Mouse (Mus musculus): ENCODE results near the gene Ank.

The Ank gene

DNA sequence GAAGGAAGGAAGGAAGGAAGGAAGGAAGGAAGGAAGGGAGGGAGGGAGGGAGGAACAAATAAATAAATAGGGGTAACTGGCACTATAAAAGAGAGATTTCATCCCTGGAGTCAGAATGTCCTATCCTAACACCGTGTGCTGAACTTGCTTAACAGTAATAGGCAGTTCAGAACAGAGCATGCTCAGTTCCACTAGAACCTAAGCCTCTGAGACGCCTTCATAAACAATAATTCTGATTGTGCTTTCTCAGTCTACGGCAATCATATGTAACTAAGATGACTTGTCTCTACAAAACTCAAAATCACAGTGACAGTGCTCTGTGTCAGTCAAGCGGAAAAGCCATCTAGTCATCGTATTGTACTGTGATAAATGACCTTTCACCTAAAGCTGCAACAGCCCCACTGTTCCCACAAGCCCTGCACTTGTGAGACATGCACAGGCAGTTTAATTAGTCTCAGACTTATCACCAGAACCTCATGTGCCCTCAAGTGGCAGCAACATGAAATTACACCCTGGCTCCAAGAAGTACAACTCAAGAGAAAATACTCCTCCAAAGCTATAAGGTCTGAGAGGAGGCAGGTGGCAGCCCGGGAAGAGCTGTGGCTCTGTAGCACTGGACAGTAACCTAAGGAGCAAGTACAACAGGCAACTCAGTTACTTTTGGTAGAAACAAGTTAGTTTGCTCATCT is 146.2 kb downstream of the Ank start:
- peak; percentile 77 for DNase-seq

- DNase-seq, result no peak
These were observed 146.8 kb downstream of the Ank start for GRCm38 (mm10) chr15:27613255-27613654.

GRCm38 (mm10) chr15:27616159-27616558 is 149.7 kb downstream of the Ank start:
- no peak for DNase-seq

- DNase-seq, result no peak
These were observed 150.8 kb downstream of the Ank start for GRCm38 (mm10) chr15:27617227-27617626.

DNA sequence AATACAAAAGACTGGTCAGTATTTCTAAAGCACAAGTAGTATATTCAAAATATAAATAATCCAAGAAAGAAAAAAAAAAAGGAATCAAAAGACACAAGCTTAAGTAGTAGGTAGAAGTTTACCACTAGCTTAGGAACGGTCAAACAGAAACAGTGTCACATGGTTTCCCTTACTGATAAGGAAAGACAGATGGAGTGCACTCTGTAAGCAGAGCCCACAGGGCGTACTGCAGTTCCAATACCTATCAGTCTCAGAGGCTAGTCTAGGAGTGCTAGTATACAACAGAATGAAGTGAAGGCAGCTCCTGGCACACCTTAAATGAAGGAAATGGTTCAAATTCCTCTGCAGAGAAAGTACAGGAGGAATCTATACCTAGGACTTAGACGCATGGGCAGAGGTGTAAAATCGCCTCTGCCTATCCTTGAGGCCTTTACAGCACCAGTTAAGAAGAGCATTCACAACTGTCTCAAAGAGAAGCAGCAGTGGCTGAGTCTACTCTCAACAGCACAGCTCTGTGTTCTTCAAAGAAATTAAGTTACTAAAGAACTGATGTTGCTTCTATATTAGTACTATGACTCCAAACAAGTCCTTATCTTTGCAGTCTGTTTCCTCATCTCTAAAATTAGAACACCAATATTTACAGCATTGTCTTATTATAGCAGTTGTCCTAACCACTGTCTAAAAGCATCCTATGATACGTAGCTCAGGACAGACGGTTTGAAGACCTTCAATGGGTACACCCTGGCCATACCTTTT is 152.5 kb downstream of the Ank start:
- no peak for DNase-seq

- DNase-seq, result peak; percentile 49
These were observed 153.2 kb downstream of the Ank start for GRCm38 (mm10) chr15:27619683-27620082.

DNA sequence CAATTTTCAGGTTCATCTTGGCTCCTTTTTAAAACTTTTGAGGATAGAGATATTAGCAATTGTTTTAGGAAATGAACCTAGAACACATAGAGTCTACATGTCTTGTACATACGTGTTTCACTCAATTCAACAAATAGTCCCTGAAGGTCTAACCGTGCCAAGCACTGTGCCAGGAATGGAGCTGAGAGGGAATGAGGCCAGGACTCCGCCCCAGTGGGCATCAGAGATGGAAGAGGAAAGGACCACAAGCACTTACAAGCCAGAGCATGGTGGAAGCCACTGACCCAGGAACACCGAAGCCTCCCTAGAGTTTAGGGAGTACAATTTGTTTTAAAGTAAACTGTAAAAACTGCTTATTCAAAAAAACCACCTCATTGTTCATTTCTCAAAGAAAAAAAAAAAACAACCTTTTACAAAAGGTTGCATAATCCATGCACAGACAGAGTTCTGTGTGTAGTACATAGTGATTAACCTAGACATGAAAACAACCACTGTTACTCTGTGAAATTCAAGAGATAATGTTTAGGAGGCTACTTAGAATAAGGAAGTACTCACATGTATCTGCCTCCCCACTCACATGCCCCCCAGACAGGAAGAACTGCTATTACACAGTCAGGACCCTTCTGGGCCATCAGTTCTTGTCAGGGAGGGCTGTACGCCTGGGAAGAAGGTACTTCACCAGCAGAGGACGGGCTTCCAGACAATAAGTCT is 154.2 kb downstream of the Ank start:
- no peak for DNase-seq

GRCm38 (mm10) chr15:27623286-27623685 is 156.8 kb downstream of the Ank start:
- no peak for DNase-seq

GRCm38 (mm10) chr15:27625014-27625889 is 158.8 kb downstream of the Ank start:
- DNase-seq, result no peak

GRCm38 (mm10) chr15:27625890-27626255 is 159.4 kb downstream of the Ank start:
- no peak for DNase-seq

DNA sequence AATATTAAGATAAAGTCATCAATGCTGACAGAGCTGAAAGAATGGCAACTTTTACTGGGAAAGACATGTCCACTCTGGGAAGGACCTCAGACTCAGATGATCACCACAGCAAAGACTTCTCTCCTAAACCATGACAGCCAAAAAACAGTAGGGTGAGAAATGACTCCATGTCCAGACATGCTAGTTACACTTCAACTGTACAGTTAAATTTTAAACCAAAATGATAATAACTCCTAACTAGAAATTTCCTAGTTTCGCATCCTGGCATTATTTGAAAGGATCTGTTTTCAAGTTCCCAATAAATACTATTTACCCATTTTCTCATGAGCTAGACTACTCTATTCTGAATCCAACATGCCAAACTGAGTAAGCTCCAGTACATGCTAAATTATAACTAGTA is 159.8 kb downstream of the Ank start:
- DNase-seq, result no peak

DNA sequence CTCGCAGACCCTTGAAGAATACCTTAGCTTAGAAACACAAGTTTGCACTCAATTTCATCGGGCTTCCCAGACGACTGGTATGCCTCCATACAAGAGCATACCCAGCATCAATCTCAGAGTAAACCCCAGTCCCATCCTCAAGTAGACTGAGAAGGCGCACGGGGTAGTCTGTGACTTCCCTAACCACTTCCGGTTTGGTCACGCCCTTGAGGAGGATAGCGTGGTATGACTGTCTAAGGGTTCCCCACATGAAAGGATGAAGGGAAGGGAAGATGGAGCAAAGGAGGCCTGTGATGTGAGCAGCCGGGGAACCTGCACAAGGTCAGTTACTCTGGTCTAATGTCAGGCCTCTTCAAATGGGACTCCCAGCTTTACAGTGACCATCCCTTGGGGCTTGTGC is 161.3 kb downstream of the Ank start:
- DNase-seq, result no peak

DNA sequence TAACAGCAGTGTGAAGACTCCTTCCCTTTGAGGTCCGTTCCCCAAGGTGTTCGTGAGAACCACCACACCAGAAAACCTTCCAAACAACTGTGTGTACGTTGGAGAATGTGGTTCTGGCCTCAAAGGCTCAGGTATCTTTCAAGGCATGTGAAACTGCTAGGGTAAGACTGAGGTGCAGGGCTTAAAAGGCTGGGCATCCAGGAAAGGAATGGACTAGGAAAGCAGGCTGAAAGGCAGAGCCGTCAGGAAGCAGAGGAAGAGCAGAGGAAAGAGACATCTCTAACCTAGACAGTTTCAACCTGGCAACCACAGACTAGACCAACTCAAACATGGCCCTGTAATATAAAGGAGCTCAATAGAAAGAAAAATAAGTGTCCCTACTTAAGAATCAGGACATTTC is 162.6 kb downstream of the Ank start:
- DNase-seq, result no peak

DNA sequence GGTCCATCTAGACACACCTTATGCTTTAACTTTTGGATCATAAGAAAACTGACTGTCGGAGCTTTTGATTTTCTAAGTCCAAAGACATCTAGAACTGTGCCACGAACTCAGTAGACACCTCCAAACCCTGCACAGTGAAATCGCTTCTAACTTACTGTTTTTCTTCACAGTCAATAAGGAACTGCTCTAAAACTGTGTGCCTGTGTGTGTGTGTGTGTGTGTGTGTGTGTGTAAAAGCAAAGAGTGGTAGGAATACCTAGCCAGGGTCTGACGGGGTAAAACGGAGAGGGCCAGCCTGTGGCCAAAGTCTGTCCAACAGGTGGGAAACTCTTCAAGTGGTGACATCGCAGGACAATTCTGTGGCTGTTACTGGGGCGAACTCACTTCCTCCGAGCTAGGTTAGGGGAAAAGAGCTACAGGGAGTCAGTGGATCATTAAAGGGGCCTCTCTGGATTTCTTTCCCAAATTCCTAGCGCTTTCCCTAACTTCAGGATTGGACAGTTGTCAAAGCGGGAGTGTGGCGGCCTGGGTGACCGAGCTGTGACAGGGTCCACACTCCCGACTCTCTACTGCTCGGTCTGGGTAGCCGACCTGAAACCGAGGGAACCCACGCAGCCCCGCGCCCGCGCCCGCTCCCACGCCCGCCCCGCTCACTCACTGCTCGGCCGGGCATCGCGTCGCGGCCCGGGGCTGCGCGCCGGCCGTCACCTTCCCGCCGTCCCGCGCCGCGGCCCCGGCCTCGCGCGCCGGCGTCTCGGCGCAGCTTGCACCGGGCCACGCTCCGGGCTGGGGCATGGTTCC is 163.5 kb downstream of the Ank start:
- DNase-seq, result peak; percentile 55

- peak; percentile 100 for DNase-seq
These were observed 164.3 kb downstream of the Ank start, which contains the start of gene Otulin for GRCm38 (mm10) chr15:27630601-27631383. Gene Otulin, minus strand, starts transcription at chr15:27630693.

DNA sequence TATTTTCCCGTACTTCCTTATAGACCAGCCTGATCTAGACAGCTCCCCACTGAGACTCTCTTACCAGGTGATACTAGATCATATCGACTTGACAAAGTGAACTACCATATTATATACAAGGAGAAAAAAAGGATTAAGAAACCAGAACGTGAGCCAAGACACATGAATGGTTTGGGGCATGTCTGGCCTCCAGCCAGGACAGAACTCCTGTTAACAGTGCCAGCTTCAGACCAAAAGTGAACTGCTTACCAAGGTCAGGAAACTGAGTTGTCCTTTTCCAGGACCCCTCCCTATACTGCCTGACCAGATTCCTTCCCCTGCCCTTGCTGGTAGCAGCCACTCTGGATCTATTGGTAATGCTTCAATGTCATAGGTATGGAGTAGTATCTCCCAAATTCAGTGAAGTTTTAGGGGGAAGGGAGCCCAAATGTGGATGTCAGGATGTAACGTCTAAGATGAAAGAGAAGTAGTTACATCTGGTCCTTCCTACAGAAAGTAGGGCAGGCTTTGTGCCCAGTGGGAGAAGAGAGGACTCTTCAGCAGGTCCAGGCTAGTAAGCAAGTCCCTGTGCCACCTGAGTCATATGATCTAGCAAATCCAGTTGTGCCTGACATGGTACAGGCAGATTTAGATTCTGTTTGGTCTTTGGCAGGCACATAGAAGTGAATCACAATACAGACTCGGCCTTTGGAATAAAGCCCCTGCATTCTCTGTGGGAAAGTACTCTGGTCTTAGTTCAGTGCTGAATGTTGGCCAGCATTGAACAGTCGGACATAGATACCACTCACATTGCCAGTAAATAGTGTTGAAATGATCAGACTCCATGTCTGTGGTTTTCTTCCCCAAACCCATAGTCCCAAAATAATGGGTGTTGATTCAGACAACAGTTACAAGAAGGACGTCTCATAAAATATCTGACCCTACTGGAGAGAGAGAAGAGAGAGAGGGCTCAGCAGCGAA is 167.7 kb downstream of the Ank start:
- DNase-seq, result peak; percentile 34

DNA sequence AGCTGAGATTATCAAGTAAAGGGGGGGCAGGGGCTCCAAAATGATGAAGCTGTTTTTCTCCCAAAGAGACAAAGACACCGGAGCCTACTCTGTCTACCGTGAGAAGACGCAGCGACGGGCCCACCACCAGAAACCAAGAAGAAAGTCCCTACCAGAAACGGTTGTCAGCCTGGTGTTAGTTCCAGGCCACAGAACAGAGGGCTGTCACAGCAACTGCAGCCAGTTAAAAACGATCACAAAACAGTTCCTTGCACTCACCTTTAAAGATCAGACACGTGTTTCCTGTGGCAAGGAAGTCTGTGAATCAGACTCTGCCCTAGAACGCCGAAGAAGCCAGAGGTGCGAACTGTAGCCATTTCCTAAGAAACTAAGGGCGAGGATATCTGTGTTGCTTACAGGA is 174.7 kb downstream of the Ank start:
- no peak for DNase-seq

GRCm38 (mm10) chr15:27642895-27643294 is 176.4 kb downstream of the Ank start:
- peak; percentile 54 for DNase-seq
